14 mouse cellular contexts compared by ENCODE assay signal in the genomic region with DNA sequence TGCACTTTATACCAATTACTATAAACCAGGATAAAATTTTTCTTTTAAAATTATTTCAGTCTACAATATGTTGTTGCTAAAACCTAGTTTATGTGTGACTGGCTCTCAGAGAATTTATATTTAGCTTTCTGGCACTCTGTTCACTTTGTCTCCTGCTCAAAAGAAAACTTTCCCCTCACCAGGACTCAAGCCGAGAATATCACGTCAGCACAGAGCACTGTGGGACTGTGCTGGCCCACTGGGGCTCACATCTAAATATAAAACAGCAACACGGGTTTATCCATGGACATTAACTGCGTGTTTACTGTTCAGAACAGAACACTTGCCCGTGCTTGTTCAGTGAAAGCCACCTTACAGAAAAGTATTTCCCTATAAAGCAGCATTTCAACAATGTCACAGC. TPM values are rescaled to one million over a fixed set of nuclear protein-coding genes. Genes with fewer than 3 reads are reported as not detected.
DNase-seq lines count a peak whose midpoint lies in the region; ATAC-seq and TF ChIP-seq lines count a peak whose summit lies in the region.
"Had no signal": no experiment of that assay in that cellular context is flagged by ENCODE, and none has a peak within 500 bp of the region (broad histone marks: within the 10 kb centered on the region; RNA-seq: fewer than 3 reads in every experiment).

No protein-coding gene starts in this region.

- H3K4me3 ChIP-seq in limb, embryonic 12.5 days (replicated peaks) = no peak overlapping the region
- H3K4me3 ChIP-seq in limb, embryonic 10.5 days = no peak overlapping the region
- no peak overlapping the region for H3K4me3 ChIP-seq in heart, embryonic 14.5 days (ENCODE audit: control insufficient read depth in 1 of 2, insufficient read depth in 1 of 2, low read depth in 1 of 2, low read length in 2 of 2)
- H3K4me3 ChIP-seq in olfactory bulb, adult 2 months (ENCODE audit: insufficient read depth, low read depth, low read length) = no peak overlapping the region
- H3K4me3 ChIP-seq: neural tube, embryonic 12.5 days had no signal

- 43% methylated on average over 5 of the region's 5 CpGs for WGBS in limb, embryonic 12.5 days
- WGBS in limb, embryonic 10.5 days = 83% methylated on average over 5 of the region's 5 CpGs
- WGBS in heart, embryonic 14.5 days = 18% methylated on average over 5 of the region's 5 CpGs
- WGBS in olfactory bulb, adult 2 months = 28% methylated on average over 5 of the region's 5 CpGs

- TF ChIP-seq POLR2A in olfactory bulb, adult 2 months (IDR thresholded peaks at IDR 0.05; ENCODE audit: insufficient read depth, low read depth, low read length) = no peak

- TF ChIP-seq CTCF in olfactory bulb, adult 2 months (IDR thresholded peaks at IDR 0.05; ENCODE audit: insufficient read depth, low read depth, low read length) = no peak

- H3K27me3 ChIP-seq in limb, embryonic 12.5 days = no peaks in the 10 kb centered on the region
- H3K27me3 ChIP-seq in limb, embryonic 10.5 days (ENCODE audit: low read depth, poor library complexity, severe bottlenecking) = no peaks in the 10 kb centered on the region
- no peaks in the 10 kb centered on the region for H3K27me3 ChIP-seq in heart, embryonic 14.5 days (ENCODE audit: control insufficient read depth, insufficient read depth, low read length)
- H3K27me3 ChIP-seq: megakaryocyte, embryonic 14.5 days; neural tube, embryonic 12.5 days had no signal

- H3K9me3 ChIP-seq in limb, embryonic 12.5 days = no peaks in the 10 kb centered on the region
- no peaks in the 10 kb centered on the region for H3K9me3 ChIP-seq in limb, embryonic 10.5 days (replicated peaks)
- H3K9me3 ChIP-seq in heart, embryonic 14.5 days (ENCODE audit: control insufficient read depth, low read length) = no peaks in the 10 kb centered on the region
- H3K9me3 ChIP-seq: G1E; megakaryocyte, embryonic 14.5 days; neural tube, embryonic 12.5 days had no signal

- peaks cover 18% of the 10 kb centered on the region for H3K4me1 ChIP-seq in limb, embryonic 12.5 days (replicated peaks)
- H3K4me1 ChIP-seq in limb, embryonic 10.5 days = peaks cover 9% of the 10 kb centered on the region
- H3K4me1 ChIP-seq in heart, embryonic 14.5 days (ENCODE audit: control insufficient read depth in 2 of 2, insufficient read depth in 2 of 2, low read length in 2 of 2) = peaks cover 15 to 36% of the 10 kb centered on the region in 2 experiments
- peaks cover 19% of the 10 kb centered on the region for H3K4me1 ChIP-seq in olfactory bulb, adult 2 months (ENCODE audit: control insufficient read depth, insufficient read depth, low read length)

- no peak; the same call in 1 of the 2 replicates for ATAC-seq in limb, embryonic 12.5 days (ENCODE audit: insufficient number of reproducible peaks, insufficient read depth, low FRiP score, low TSS enrichment, low read depth)
- no peak for ATAC-seq in heart, embryonic 14.5 days (ENCODE audit: insufficient number of reproducible peaks, insufficient read depth, low FRiP score, low read depth)
- ATAC-seq: inflammation-experienced regulatory T-cells, adult 6 months had no signal

- peak overlapping the region; percentile 71 for H3K27ac ChIP-seq in limb, embryonic 12.5 days
- H3K27ac ChIP-seq in limb, embryonic 10.5 days = no peak overlapping the region
- peak overlapping the region; percentile 78 to 88 for H3K27ac ChIP-seq in heart, embryonic 14.5 days (replicated peaks in 1 of 2; ENCODE audit: control insufficient read depth in 1 of 2, insufficient read depth in 1 of 2, low read depth in 2 of 2, low read length in 2 of 2)
- 0 out of 2 replicates have a peak overlapping the region, but pooled peaks have one; percentile 55 for H3K27ac ChIP-seq in olfactory bulb, adult 2 months (ENCODE audit: insufficient read depth, low read depth, low read length)
- H3K27ac ChIP-seq: neural tube, embryonic 12.5 days had no signal

- no peak overlapping the region for H3K9ac ChIP-seq in limb, embryonic 12.5 days (replicated peaks)
- H3K9ac ChIP-seq in heart, embryonic 14.5 days (ENCODE audit: low read length) = peak overlapping the region; percentile 51
- H3K9ac ChIP-seq: neural tube, embryonic 12.5 days had no signal

- no peaks in the 10 kb centered on the region for H3K36me3 ChIP-seq in limb, embryonic 12.5 days
- peaks cover 6% of the 10 kb centered on the region for H3K36me3 ChIP-seq in limb, embryonic 10.5 days
- peaks cover 2% of the 10 kb centered on the region; the same call in 1 of the 2 replicates for H3K36me3 ChIP-seq in heart, embryonic 14.5 days (ENCODE audit: control insufficient read depth, insufficient read depth, low read length)
- H3K36me3 ChIP-seq: G1E had no signal

- H3K4me2 ChIP-seq in limb, embryonic 12.5 days = no peak overlapping the region
- peak overlapping the region; percentile 41 for H3K4me2 ChIP-seq in heart, embryonic 14.5 days (ENCODE audit: low read length)
- H3K4me2 ChIP-seq: neural tube, embryonic 12.5 days had no signal

- DNase-seq in adrenal gland, postnatal 10 days = peak; percentile 25
- no peak for DNase-seq in adrenal gland, postnatal 4 days (ENCODE audit: low spot score in 2 of 2)
- no peak for DNase-seq in limb, embryonic 10.5 days (ENCODE audit: low spot score)
- DNase-seq in testis, postnatal 14 days (ENCODE audit: low spot score) = no peak
- DNase-seq in retina, embryonic 14.5 days (ENCODE audit: low spot score) = no peak
- DNase-seq: adrenal gland, postnatal 14 days; layer of hippocampus, postnatal 36 days had no signal

RNA-seq across cellular contexts. Expression of a gene that starts 44.5 kb away (rescaled TPM):
- 10 to 100 TPM; 31.2 to 35.0 TPM for total RNA-seq in adrenal gland, postnatal 10 days (2021)
- total RNA-seq in adrenal gland, postnatal 4 days (2021) = 10 to 100 TPM; 42.3 to 42.7 TPM
- polyA plus RNA-seq in limb, embryonic 12.5 days (2016; fragmentation: Nextera tagmentation; extraction: Ambion mirVana) = 127 and 131 TPM in 2 replicates
- 82.4 and 97.9 TPM in 2 replicates for polyA plus RNA-seq in limb, embryonic 10.5 days (2016; fragmentation: Nextera tagmentation; extraction: Ambion mirVana)
- polyA plus RNA-seq in heart, embryonic 14.5 days (2014; fragmentation: Nextera tagmentation; extraction: Ambion mirVana) = 38.8 and 40.9 TPM in 2 replicates
- polyA plus RNA-seq in olfactory bulb, adult 2 months (2012; ENCODE audit: insufficient read depth, insufficient read length, low replicate concordance, missing spikeins) = not detected in 2 replicates
- total RNA-seq: G1E had no signal
- polyA plus RNA-seq: G1E had no signal

Comparison
In these comparisons a context has a peak if more than half of its experiments do, and no peak if none do; other contexts are left out.
1. RNA of a gene that starts 44.5 kb away (polyA plus RNA-seq): 127 to 131 TPM in limb, embryonic 12.5 days, 82.4 to 97.9 TPM in limb, embryonic 10.5 days and 38.8 to 40.9 TPM in heart, embryonic 14.5 days; not detected in olfactory bulb, adult 2 months; every median in the first group is over 10 times any median in the second.